Mouse (Mus musculus) heart, adult 18-20 months (tissue): ENCODE results near the gene Snd1. TPM values are rescaled to one million over a fixed set of nuclear protein-coding genes. Genes with fewer than 3 reads are reported as not detected.

Experiments
- DNase-seq, 2 experiments: peaks; one replicate each; pipeline ENCODE4 v3.0.0; 2021 to 2022; ENCODE audit warnings: mixed read lengths in 1 of 2
- total RNA-seq, 2 experiments: library from RNA; stranded (reverse); gene quantifications; 2 replicates each; pipeline ENCODE4 v1.2.3; 2021

Snd1 gene
- total RNA-seq, 2 experiments from 2014 or later: 68.7 to 73.5 TPM

- no peak for DNase-seq
Measured at GRCm38 (mm10) chr6:28542298-28542701, 67.4 kb downstream of the Snd1 start.

DNA sequence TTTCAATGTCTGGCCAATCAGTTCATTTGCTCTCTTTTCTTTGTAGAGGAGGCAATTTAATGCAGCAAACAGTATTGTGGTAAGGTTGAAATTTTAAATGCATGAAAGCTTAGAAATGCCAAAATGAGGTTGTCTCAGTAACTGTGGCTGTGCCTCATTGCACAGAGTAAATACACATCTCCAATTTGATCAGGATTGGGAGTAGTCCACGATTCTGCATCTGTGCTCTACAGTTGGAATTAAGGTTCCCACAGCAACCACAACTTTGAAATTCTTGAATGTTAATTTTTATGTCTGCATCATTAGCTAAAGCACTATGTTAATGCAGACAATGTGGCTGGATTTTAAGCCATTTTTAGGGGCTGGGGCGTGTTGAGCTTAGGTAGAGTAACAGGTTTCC lies 72.0 kb downstream of the Snd1 start:
- no peak for DNase-seq

DNA sequence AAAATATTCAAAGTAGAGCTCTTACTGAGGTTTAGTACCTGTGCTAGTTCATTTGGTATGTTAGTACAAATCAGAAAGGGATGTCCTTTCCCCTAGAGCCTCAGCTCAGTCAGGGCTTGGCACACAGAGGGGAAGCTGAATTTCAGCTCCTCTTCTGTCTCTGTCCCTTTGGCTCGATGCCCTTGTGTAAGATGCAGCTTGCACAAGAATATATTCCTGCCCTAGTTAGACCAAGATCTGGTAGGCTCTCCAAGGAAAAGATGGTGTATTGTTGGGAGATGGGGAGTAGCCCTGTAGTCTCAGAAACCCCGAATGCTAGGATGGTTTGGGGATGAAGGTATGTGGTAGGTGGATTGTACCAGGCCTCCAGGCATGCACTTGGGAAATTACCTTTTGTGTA lies 74.4 kb downstream of the Snd1 start:
- DNase-seq: no peak

- DNase-seq: no peak
Measured at GRCm38 (mm10) chr6:28550255-28551004, 75.5 kb downstream of the Snd1 start.

- no peak for DNase-seq
Measured at GRCm38 (mm10) chr6:28554470-28554869, 79.5 kb downstream of the Snd1 start.

- no peak for DNase-seq
Measured at GRCm38 (mm10) chr6:28555002-28555401, 80.1 kb downstream of the Snd1 start.

DNA sequence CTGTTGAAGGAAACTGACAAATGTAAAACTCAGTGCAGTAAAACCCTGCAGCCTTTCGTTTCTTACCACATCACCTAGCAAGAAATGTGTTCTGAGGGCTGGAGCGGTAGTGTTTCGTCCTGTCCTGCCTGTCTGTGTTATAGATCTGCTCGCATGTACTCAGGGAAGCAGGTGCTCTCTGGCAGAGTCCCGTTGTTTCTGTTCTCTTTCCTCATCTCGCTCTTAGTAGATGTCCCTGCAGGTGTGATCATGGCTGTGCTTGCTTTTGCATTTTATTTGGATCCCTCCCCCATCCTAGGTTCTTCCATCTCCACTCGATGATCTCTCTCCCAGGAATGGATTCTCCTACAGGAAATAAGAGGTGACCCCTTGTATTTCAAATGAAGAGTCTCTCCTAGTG lies 80.5 kb downstream of the Snd1 start:
- no peak for DNase-seq

- DNase-seq: no peak
Measured at GRCm38 (mm10) chr6:28557728-28558127, 82.8 kb downstream of the Snd1 start.

DNA sequence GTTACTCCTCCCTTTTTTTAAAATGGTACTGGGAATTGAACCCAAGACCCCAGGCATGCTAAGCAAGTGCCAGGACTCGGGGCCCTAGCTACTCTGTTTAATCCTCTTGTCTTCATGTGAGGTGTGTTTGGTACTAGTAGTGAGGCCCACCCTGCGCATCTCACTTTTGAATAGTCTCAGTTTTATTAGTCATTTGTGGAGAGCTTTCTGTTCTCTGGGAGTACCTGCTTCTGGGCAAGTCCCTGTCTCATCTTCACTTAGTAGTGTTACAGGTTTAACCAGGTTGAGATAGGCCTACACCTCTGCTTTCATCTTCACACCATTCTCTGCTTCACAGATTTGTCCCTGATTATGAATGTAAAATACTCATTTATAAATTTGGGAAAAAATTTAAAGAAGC lies 84.5 kb downstream of the Snd1 start:
- no peak for DNase-seq

DNA sequence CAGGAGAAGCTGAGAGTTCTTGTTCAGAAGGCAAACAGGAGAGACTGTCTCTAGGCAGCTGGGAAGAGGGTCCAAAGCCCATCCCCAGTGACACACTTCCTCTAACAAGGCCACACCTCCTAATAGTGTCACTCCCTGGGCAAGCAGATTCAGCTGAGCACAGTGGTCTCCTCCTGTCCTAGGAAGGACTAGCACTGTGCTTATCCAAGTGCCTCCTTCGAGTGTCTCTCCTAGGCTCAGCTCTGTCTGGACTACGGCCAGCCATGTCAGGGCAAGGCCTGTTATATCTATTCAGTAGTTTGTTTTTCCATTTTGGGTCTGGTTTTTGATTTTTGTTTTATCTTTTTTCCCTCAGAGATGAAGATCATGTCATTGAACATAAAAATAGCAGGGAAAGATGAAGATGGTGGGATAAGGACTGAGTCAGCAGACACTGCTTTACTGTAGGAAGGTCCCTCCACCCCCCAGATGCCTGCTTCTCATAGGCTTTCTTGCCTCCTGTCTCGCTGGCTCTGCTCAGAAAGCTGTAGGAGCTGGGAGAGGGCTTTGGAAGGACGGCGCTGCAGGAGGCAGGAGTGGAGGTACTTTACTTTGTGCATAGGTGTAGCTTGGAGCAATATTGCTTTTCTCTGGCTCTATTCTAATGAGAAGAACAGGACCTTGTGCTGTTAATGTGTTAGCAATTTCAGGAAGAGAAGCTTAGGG lies 86.5 kb downstream of the Snd1 start:
- DNase-seq: no peak

GRCm38 (mm10) chr6:28562323-28563044 lies 87.5 kb downstream of the Snd1 start:
- no peak for DNase-seq

DNA sequence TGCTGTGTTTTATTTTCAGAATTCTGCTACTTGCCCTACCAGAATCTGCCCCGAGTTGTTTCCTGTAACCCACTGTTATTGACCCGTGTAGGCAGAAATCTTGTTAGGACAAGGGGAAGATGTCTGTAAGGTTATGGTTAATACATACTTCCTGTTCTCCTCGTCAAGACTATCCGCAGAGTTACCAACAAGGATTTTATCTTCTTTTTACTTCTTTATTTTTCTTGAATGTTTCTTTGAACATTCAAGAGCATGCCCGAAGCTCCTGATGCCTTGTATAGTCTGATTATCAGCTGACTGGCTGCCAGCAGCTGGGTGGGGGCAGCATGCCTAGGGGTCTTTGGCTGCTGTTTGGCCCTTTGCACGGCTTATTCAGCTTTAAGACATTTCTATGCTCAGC lies 93.0 kb downstream of the Snd1 start:
- no peak for DNase-seq

DNA sequence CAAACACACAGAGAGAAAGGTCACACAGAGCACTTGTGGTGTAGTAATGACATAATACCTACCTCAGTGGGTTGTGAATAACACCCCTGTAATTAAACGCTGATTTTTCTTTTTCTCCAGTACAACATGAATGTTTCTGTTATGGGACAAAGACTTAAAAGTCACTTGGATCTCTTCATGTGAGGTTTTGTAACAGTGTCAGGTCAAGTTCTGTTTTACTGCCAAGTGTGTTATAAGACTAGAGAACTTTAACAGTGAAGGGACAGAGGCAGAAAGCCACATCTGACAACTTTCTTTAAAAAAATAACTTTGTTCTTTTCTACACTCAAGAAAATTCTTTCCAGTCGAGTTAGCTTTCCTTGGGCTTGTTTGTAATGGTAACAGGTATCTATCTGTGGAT lies 97.0 kb downstream of the Snd1 start:
- DNase-seq: no peak

GRCm38 (mm10) chr6:28572991-28573759 lies 98.2 kb downstream of the Snd1 start:
- peak; percentile 10 to 14 for DNase-seq

DNA sequence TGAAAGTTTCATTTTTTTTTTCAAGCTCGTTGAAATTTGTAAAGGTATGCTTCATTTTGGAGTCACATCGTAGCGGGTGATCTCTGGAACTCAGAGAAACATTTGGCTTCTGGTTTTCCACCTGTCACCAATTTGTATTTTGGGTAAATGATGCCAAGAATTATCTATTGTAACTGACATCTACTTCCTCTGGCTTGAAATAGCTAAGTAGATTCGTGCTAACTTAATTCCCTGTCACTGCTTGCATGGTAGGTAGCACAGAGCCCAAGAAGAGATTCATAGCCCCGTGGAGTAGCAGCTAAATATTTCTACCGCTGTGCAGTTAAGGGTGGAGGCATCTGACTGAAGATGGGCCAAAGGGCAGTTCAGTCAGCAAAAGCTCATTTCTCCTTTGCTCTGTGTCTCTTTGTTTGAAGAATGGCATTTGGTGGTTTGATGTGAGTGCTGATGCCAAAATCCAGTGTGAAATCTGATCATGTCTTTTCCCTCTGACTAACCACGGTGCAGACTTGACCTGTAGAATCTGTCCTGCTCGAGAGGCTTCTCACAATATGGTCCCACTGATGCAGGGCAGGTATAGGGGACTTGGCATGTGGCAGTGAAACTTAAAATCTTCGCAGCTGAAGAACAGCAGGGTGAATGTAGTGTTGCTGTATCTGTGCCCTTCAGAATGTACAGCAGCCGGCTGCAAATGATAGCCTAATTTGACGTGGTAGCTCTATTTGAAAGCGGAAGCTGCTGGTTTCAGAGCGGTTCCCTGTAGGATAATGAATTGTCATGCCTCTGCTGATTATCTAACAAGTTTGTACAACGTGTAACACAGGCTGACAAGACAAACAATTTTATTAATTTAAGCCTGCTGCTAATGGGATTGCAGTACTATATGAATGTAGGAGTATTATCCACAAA lies 101.7 kb downstream of the Snd1 start:
- DNase-seq: no peak

- DNase-seq: no peak
Measured at GRCm38 (mm10) chr6:28582847-28583246, 107.9 kb downstream of the Snd1 start.

DNA sequence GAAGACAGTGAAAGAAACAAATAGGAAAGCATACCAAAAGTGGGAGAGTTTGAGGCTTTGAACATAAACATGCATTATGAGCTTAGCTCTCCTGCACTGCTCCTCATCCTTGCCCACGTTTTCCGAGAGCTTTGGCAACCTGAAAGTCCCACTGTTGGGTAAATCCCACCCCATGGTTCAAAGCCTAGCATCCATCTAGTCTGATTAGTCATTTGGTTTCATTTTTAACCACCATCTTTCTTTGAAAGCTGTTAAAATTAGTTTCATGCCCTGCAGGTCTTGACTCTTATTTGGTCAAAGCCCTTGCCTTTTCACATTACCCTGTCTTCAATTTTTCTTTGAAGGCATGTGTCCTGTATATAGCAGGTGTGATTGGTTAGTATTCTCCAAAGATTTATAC lies 108.5 kb downstream of the Snd1 start:
- DNase-seq: no peak

GRCm38 (mm10) chr6:28586806-28587205 lies 111.9 kb downstream of the Snd1 start:
- DNase-seq: no peak

DNA sequence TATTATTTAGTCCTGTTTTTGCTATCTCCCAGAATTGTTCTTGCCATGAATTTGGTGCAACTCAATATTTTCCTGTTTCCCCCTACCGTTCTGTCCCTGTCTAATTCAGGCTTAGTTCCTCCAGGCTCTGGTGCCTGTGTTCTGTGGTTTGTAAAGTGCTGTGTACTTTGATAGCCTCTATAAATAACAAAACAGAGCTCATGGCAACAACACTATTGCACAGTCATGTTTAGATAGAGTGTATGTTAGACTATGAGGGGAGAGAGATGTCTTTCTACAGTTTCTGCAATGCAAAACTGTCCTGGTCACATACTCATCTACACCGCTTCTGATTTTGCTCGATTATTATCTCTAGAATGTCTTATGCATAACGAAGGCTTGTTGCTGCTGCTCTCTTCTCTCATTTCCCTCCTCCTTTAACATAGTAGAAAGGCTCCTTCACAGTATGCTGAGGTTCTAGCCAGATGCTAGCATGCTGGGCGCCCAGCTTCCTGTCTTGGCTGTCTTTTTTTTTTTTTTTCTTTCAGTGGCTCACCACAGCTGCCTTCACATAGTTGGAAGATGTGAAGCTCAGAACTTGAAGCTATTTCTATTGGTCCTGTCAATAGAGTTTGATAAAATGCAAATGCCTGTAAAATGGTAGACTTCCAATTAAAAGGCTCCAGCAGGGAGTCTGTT lies 113.7 kb downstream of the Snd1 start:
- DNase-seq: peak in 1 of 2 experiments; percentile 8

- no peak for DNase-seq
Measured at GRCm38 (mm10) chr6:28592323-28592893, 117.5 kb downstream of the Snd1 start.
